Mouse (Mus musculus) limb, embryonic 11.5 days (tissue): ENCODE results near the gene Rsu1. TPM values are rescaled to one million over a fixed set of nuclear protein-coding genes. Genes with fewer than 3 reads are reported as not detected.
"Not testable (repeated sequence)": the region's sequence is repeated elsewhere in the genome, so short reads cannot be mapped to it uniquely, and the experiment has no call there.

Experiments
- ATAC-seq: fragments of 200-750 bp; cut with Nextera tagmentation; 2 replicates; pipeline ENCODE4 v1.8.0; 2017; ENCODE audit warnings: low read depth; ENCODE audit not compliant: insufficient number of reproducible peaks, low FRiP score, low TSS enrichment
- DNase-seq: peaks from one replicate; pipeline ENCODE4 v3.0.0-alpha.2; 2015; ENCODE audit warnings: low spot score
- H3K27ac ChIP-seq: fragments of 300-500 bp; sonication (generic); replicated peaks from 2 replicates; pipeline ENCODE4 v1.5.1; 2014; ENCODE audit warnings: low read depth, mild to moderate bottlenecking, low read length
- H3K27me3 ChIP-seq: fragments of 300-500 bp; sonication (generic); 2 replicates; pipeline ENCODE4 v1.6.1; 2014; ENCODE audit warnings: mild to moderate bottlenecking, low read length, mixed read lengths; ENCODE audit not compliant: control insufficient read depth, insufficient read depth
- H3K36me3 ChIP-seq: fragments of 300-500 bp; sonication (generic); 2 replicates; pipeline ENCODE4 v1.6.1; 2014; ENCODE audit warnings: mild to moderate bottlenecking, low read length, moderate library complexity, mixed read lengths; ENCODE audit not compliant: control insufficient read depth, insufficient read depth
- H3K4me1 ChIP-seq: fragments of 300-500 bp; sonication (generic); 2 replicates; pipeline ENCODE4 v1.6.1; 2014; ENCODE audit warnings: low read length, mixed read lengths; ENCODE audit not compliant: control insufficient read depth, insufficient read depth
- H3K4me2 ChIP-seq: fragments of 300-500 bp; sonication (generic); 2 replicates; pipeline ENCODE4 v1.6.1; 2014; ENCODE audit warnings: low read depth, mild to moderate bottlenecking, moderate library complexity; ENCODE audit not compliant: severe bottlenecking
- H3K4me3 ChIP-seq: fragments of 300-500 bp; sonication (generic); 2 replicates; pipeline ENCODE4 v1.5.1; 2014; ENCODE audit warnings: low read depth, low read length
- H3K9ac ChIP-seq: fragments of 300-500 bp; sonication (generic); 2 replicates; pipeline ENCODE4 v1.6.1; 2014; ENCODE audit warnings: mild to moderate bottlenecking, low read length
- H3K9me3 ChIP-seq: fragments of 300-500 bp; sonication (generic); 2 replicates; pipeline ENCODE4 v1.6.1; 2016; ENCODE audit warnings: low read length; ENCODE audit not compliant: control insufficient read depth
- WGBS: fragments of 180-500 bp; shearing (Covaris S2); extraction: QIAGEN DNeasy Blood & Tissue Kit; methylation state at CpG from one replicate; pipeline ENCODE4 v1.1.7; 2014; 5-methylcytosine and 5-hydroxymethylcytosine counted together
- polyA plus RNA-seq: library from polyadenylated mRNA; unstranded; fragments of >200 nt; fragmentation: Nextera tagmentation; extraction: Ambion mirVana; gene quantifications from 2 replicates; pipeline ENCODE4 v1.2.1, GENCODE M21; 2014

Rsu1 gene
- polyA plus RNA-seq, 1 experiment from 2014 or later = 98.8 TPM

GRCm38 (mm10) chr2:13188831-13189495, 82.3 kb downstream of the Rsu1 start:
- ATAC-seq = no peak
- Histone ChIP-seq H3K4me2 (no peak overlapping the region), H3K36me3 (no peaks in the 10 kb centered on the region), H3K9me3 (no peaks in the 10 kb centered on the region), H3K27ac (no peak overlapping the region), H3K9ac (no peak overlapping the region), H3K27me3 (no peaks in the 10 kb centered on the region), H3K4me3 (no peak overlapping the region), H3K4me1 (no peaks in the 10 kb centered on the region)
- no peak for DNase-seq
- WGBS = 94% methylated on average over 11 of the region's 11 CpGs

- Histone ChIP-seq H3K9ac (no peak overlapping the region), H3K9me3 (no peaks in the 10 kb centered on the region), H3K4me3 (no peak overlapping the region), H3K27ac (no peak overlapping the region), H3K27me3 (no peaks in the 10 kb centered on the region), H3K36me3 (no peaks in the 10 kb centered on the region), H3K4me1 (no peaks in the 10 kb centered on the region), H3K4me2 (no peak overlapping the region)
- WGBS = 88% methylated on average over 3 of the region's 3 CpGs
- DNase-seq = no peak
- ATAC-seq = no peak
Measured at GRCm38 (mm10) chr2:13183124-13183523, 88.1 kb downstream of the Rsu1 start.

GRCm38 (mm10) chr2:13181899-13182298, 89.3 kb downstream of the Rsu1 start:
- WGBS = no CpG with 5 or more reads among the region's 3 CpGs
- H3K27me3 ChIP-seq, H3K4me3 ChIP-seq, H3K27ac ChIP-seq, H3K4me1 ChIP-seq, H3K4me2 ChIP-seq, H3K9me3 ChIP-seq, DNase-seq, H3K36me3 ChIP-seq, H3K9ac ChIP-seq: not testable (repeated sequence)
- peak; percentile 3; the same call in 1 of the 2 replicates for ATAC-seq

GRCm38 (mm10) chr2:13177698-13178395, 93.4 kb downstream of the Rsu1 start:
- H3K4me3 ChIP-seq = no peak overlapping the region
- H3K9ac ChIP-seq = no peak overlapping the region
- H3K36me3 ChIP-seq = no peaks in the 10 kb centered on the region
- 92% methylated on average over 10 of the region's 10 CpGs for WGBS
- H3K4me1 ChIP-seq = no peaks in the 10 kb centered on the region
- no peaks in the 10 kb centered on the region for H3K27me3 ChIP-seq
- no peak for ATAC-seq
- H3K9me3 ChIP-seq = no peaks in the 10 kb centered on the region
- DNase-seq = no peak
- no peak overlapping the region for H3K27ac ChIP-seq
- H3K4me2 ChIP-seq = no peak overlapping the region

GRCm38 (mm10) chr2:13176304-13176620, 95.0 kb downstream of the Rsu1 start:
- Histone ChIP-seq H3K27ac (no peak overlapping the region), H3K4me2 (no peak overlapping the region), H3K9me3 (no peaks in the 10 kb centered on the region), H3K9ac (no peak overlapping the region), H3K4me3 (no peak overlapping the region), H3K27me3 (no peaks in the 10 kb centered on the region), H3K4me1 (no peaks in the 10 kb centered on the region), H3K36me3 (no peaks in the 10 kb centered on the region)
- WGBS = 62% methylated on average over 4 of the region's 4 CpGs
- DNase-seq (no peak), ATAC-seq (no peak)

GRCm38 (mm10) chr2:13175536-13176303, 95.5 kb downstream of the Rsu1 start:
- Histone ChIP-seq H3K4me2 (no peak overlapping the region), H3K9me3 (no peaks in the 10 kb centered on the region), H3K4me3 (no peak overlapping the region), H3K36me3 (no peaks in the 10 kb centered on the region), H3K27me3 (no peaks in the 10 kb centered on the region), H3K9ac (no peak overlapping the region), H3K4me1 (no peaks in the 10 kb centered on the region), H3K27ac (no peak overlapping the region)
- ATAC-seq = no peak
- peak; percentile 26 for DNase-seq
- 63% methylated on average over 28 of the region's 28 CpGs for WGBS

GRCm38 (mm10) chr2:13174461-13174860, 96.8 kb downstream of the Rsu1 start:
- Histone ChIP-seq H3K36me3 (no peaks in the 10 kb centered on the region), H3K9me3 (no peaks in the 10 kb centered on the region), H3K9ac (no peak overlapping the region), H3K4me3 (no peak overlapping the region), H3K4me2 (no peak overlapping the region), H3K4me1 (no peaks in the 10 kb centered on the region), H3K27ac (no peak overlapping the region), H3K27me3 (no peaks in the 10 kb centered on the region)
- 80% methylated on average over 7 of the region's 7 CpGs for WGBS
- no peak for DNase-seq
- ATAC-seq = no peak

- Histone ChIP-seq H3K9ac (no peak overlapping the region), H3K4me1 (no peaks in the 10 kb centered on the region), H3K4me3 (no peak overlapping the region), H3K36me3 (no peaks in the 10 kb centered on the region), H3K9me3 (no peaks in the 10 kb centered on the region), H3K4me2 (no peak overlapping the region), H3K27ac (no peak overlapping the region), H3K27me3 (no peaks in the 10 kb centered on the region)
- ATAC-seq (no peak), DNase-seq (no peak)
- 85% methylated on average over 5 of the region's 5 CpGs for WGBS
Measured at GRCm38 (mm10) chr2:13170651-13171050, 100.6 kb downstream of the Rsu1 start.
